Mouse (Mus musculus): ENCODE measurements at regions not wholly inside any gene's neighbourhood (a gene's known extent, or its start where the extent isn't known, plus 50 kb on each side); places are given as distances from the start of the nearest gene placed in this dataset.

DNA sequence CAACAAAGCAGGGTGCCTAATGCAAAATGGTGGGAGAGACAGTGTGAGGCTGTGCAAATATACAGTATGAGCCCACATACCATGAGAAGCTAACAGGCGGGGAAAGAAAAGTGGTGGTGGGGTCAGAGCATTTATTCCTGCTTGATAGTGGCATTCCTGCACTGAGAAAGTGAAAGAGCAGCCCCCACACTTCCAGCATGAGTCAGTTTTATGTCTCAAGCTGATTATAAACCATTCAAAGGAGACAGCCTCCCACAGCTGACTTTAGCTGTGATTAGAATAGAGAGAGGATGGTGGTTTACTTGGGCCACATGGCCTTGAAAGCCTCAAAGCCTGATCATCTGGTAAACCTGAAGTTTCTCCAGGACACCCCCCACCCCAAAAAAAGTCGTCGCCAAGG lies 64.4 kb downstream of the Gm43517 start:
- peak; percentile 13 to 28 for DNase-seq (ENCODE audit: low spot score in 2 of 2)

DNA sequence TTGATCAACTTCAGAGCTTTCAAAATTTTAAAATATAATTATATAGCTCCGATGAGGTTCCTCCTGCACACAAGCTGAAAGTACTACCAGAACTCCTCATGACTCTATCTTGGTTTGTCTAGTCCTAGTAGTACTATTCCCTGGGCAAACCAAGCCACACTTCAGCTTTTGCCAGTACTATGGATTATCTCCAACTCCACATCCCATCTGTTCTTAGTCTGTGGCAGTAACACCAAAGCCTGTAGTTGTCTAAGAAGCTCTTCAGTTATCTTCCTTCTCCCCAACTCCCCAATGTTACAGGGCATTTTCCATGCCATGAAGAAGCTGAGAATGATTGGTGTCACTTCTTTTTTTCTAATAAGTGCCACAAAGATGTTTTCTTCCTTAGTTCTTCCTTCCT lies 83.1 kb downstream of the Gm43517 start:
- intact Hi-C loops (cut with DNase I) = no loop called here
- DNase-seq (ENCODE audit: low spot score in 2 of 2) = no peak

More for the DNA sequence above, 64.4 kb downstream of the Gm43517 start:
- intact Hi-C loops (cut with DNase I) = no loop called here

DNA sequence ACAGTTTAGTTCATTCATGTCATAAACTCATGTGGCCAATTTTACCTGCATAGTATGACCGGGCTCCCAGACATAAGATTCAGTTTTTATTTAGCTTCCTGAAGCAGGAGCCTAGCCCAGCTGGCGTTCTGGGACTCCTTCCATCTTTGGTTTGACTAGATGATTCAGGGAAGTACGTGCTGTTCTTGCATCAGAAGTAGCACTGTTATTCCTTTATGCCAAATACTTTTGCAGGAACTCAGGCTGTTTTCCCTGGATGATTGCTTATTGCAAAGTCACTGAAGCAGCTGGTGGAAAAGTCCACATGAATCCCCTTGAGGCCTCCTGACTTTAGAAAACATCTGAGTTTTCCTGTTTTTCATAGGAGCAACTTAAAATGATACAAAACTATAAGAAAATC lies 88.4 kb downstream of the Gm43517 start:
- intact Hi-C loops (cut with DNase I) = no loop called here
- DNase-seq (ENCODE audit: low spot score in 2 of 2) = peak; percentile 67 to 88

- peak; percentile 10 to 11 for DNase-seq (ENCODE audit: low spot score in 2 of 2)
- intact Hi-C loops (cut with DNase I) = loop anchor here (5.0 kb wide), 1 partner anchor 472 kb away; no protein-coding TSS in a partner anchor
These were observed 95.7 kb downstream of the Gm43517 start for GRCm38 (mm10) chr12:49480656-49481055.

- DNase-seq (ENCODE audit: low spot score in 2 of 2) = peak in 1 of 2 experiments; percentile 16
- intact Hi-C loops (cut with DNase I) = loop anchor here (5.0 kb wide), 1 partner anchor 471 kb away; no protein-coding TSS in a partner anchor
These were observed 96.2 kb downstream of the Gm43517 start for GRCm38 (mm10) chr12:49481151-49481550.

GRCm38 (mm10) chr12:49482367-49482766 lies 97.4 kb downstream of the Gm43517 start:
- intact Hi-C loops (cut with DNase I) = loop anchor here (5.0 kb wide), 1 partner anchor 470 kb away; no protein-coding TSS in a partner anchor
- DNase-seq (ENCODE audit: low spot score in 2 of 2) = peak in 1 of 2 experiments; percentile 30

- intact Hi-C loops (cut with DNase I) = loop anchor here (5.0 kb wide), 1 partner anchor 468 kb away; no protein-coding TSS in a partner anchor
- no peak for DNase-seq (ENCODE audit: low spot score in 2 of 2)
These were observed 99.2 kb downstream of the Gm43517 start for GRCm38 (mm10) chr12:49484070-49484770.

DNA sequence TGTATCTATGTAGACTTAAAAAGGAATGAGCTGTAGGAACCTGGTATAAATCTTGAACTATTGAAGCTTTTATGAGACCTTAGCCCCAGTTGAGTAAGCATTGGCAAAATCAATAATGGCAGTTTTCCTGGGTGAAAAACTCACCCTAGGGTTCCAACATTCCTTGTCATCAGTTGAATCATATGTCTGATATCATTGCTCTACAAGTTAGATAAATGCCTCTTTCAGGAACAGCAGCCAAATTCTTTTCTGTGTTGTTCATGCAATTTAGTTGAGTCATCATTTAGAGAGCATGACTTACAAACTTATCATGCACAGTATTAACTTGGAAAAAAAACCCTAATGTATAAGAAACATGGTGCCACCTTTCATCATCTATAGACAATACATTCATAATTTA lies 128.2 kb downstream of the Gm43517 start:
- no peak for DNase-seq (ENCODE audit: low spot score in 2 of 2)
- intact Hi-C loops (cut with DNase I) = no loop called here

DNA sequence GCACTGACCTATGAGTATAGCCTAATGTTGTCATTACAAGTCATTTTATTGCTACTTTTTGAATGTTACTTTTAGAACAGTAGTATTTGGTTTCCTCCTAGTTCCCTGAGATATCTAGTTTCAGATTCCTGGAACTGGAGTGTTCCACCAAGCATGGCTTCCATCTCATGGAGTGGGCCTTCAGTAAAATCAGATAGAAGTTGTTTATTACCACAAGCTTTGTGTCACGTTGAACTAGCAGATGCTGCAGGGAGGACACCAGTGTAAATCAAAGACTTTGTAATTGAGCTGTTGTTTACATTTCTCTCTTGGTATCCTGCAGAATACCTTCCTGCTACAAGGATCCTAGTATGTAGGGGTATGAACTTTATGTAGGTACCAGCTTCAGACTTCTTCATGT lies 129.6 kb downstream of the Gm43517 start:
- DNase-seq (ENCODE audit: low spot score in 2 of 2) = no peak
- intact Hi-C loops (cut with DNase I) = no loop called here

All from left cerebral cortex, postnatal 14 days (tissue).